Mouse (Mus musculus): Measurements from ENCODE around the gene Mospd1.

The Mospd1 gene

GRCm38 (mm10) chrX:53370366-53370740 is at the start of gene Mospd1:
Gene Mospd1 (minus strand): TSS chrX:53370502.
- DNase-seq (ENCODE audit: low spot score) = peak; percentile 94

GRCm38 (mm10) chrX:53386362-53386761 is 16.1 kb upstream of the Mospd1 start:
- DNase-seq (ENCODE audit: low spot score) = no peak

- DNase-seq (ENCODE audit: low spot score) = no peak
These were observed 12.8 kb upstream of the Mospd1 start for GRCm38 (mm10) chrX:53383122-53383521.

GRCm38 (mm10) chrX:53369534-53370365 is 552 bp downstream of the Mospd1 start:
- DNase-seq (ENCODE audit: low spot score) = peak; percentile 51

GRCm38 (mm10) chrX:53364668-53365383 is 5.5 kb downstream of the Mospd1 start:
- no peak for DNase-seq (ENCODE audit: low spot score)

GRCm38 (mm10) chrX:53348374-53348773 is 21.9 kb downstream of the Mospd1 start:
- no peak for DNase-seq (ENCODE audit: low spot score)

- peak; percentile 6 for DNase-seq (ENCODE audit: low spot score)
These were observed 28.8 kb downstream of the Mospd1 start for GRCm38 (mm10) chrX:53341531-53341930.

GRCm38 (mm10) chrX:53337355-53337754 is 32.9 kb downstream of the Mospd1 start:
- no peak for DNase-seq (ENCODE audit: low spot score)

GRCm38 (mm10) chrX:53330396-53330795 is 39.9 kb downstream of the Mospd1 start:
- DNase-seq (ENCODE audit: low spot score) = no peak

- DNase-seq (ENCODE audit: low spot score) = no peak
These were observed 49.2 kb downstream of the Mospd1 start for GRCm38 (mm10) chrX:53321111-53321510.

GRCm38 (mm10) chrX:53320564-53320963 is 49.7 kb downstream of the Mospd1 start:
- DNase-seq (ENCODE audit: low spot score) = no peak

Data from yolk sac, embryonic 10.5 days (tissue).